Mouse (Mus musculus) stomach, embryonic 15.5 days (tissue): Measurements from ENCODE around the gene Lsg1. TPM values are rescaled to one million over a fixed set of nuclear protein-coding genes. Genes with fewer than 3 reads are reported as not detected.
A peak's percentile ranks its signal among the peaks of the same experiment; 100 is the strongest.

Experiments
- ATAC-seq: fragments of 200-750 bp; cut with Nextera tagmentation; 2 replicates; pipeline ENCODE4 v1.8.0; 2017; ENCODE audit warnings: low read depth, moderate number of reproducible peaks, moderate TSS enrichment; ENCODE audit not compliant: insufficient read depth, low FRiP score
- H3K27ac ChIP-seq: fragments of 300-500 bp; sonication (generic); 2 replicates; pipeline ENCODE4 v1.5.1; 2015; ENCODE audit warnings: mild to moderate bottlenecking, inconsistent platforms
- H3K27me3 ChIP-seq: fragments of 300-500 bp; sonication (generic); replicated peaks from 2 replicates; pipeline ENCODE4 v1.6.1; 2015; ENCODE audit warnings: inconsistent platforms
- H3K36me3 ChIP-seq: fragments of 300-500 bp; sonication (generic); 2 replicates; pipeline ENCODE4 v1.6.1; 2015; ENCODE audit warnings: inconsistent platforms
- H3K4me1 ChIP-seq: fragments of 300-500 bp; sonication (generic); 2 replicates; pipeline ENCODE4 v1.6.1; 2015; ENCODE audit warnings: inconsistent platforms
- H3K4me2 ChIP-seq: fragments of 300-500 bp; sonication (generic); 2 replicates; pipeline ENCODE4 v1.6.1; 2015; ENCODE audit warnings: mild to moderate bottlenecking, inconsistent platforms
- H3K4me3 ChIP-seq: fragments of 300-500 bp; sonication (generic); replicated peaks from 2 replicates; pipeline ENCODE4 v1.5.1; 2015; ENCODE audit warnings: inconsistent platforms
- H3K9ac ChIP-seq: fragments of 300-500 bp; sonication (generic); 2 replicates; pipeline ENCODE4 v1.6.1; 2015; ENCODE audit warnings: inconsistent platforms
- H3K9me3 ChIP-seq: fragments of 300-500 bp; sonication (generic); 2 replicates; pipeline ENCODE4 v1.6.1; 2016; ENCODE audit warnings: inconsistent platforms
- WGBS: fragments of 180-500 bp; shearing (Covaris S2); methylation state at CpG from one replicate; pipeline ENCODE4 v1.1.7; 2015; 5-methylcytosine and 5-hydroxymethylcytosine counted together
- polyA plus RNA-seq: library from polyadenylated mRNA; unstranded; fragments of >200 nt; fragmentation: Nextera tagmentation; extraction: Ambion mirVana; gene quantifications from 2 replicates; pipeline ENCODE4 v1.2.1, GENCODE M21; 2015

Gene Lsg1
- polyA plus RNA-seq, 1 experiment from 2014 or later = 56.1 TPM

- H3K4me2 ChIP-seq = no peak overlapping the region
- peaks cover 54% of the 10 kb centered on the region for H3K36me3 ChIP-seq
- H3K27me3 ChIP-seq = no peaks in the 10 kb centered on the region
- no peaks in the 10 kb centered on the region for H3K9me3 ChIP-seq
- H3K4me1 ChIP-seq = no peaks in the 10 kb centered on the region
- no peak overlapping the region for H3K4me3 ChIP-seq
- H3K27ac ChIP-seq = no peak overlapping the region
- ATAC-seq = no peak
- 92% methylated on average over 4 of the region's 4 CpGs for WGBS
- no peak overlapping the region for H3K9ac ChIP-seq
Observed at GRCm38 (mm10) chr16:30570173-30570572, 17.2 kb downstream of the Lsg1 start.

- Histone ChIP-seq H3K36me3 (peaks cover 68% of the 10 kb centered on the region), H3K27me3 (no peaks in the 10 kb centered on the region), H3K27ac (no peak overlapping the region), H3K9ac (no peak overlapping the region), H3K4me1 (no peaks in the 10 kb centered on the region), H3K4me3 (no peak overlapping the region), H3K4me2 (no peak overlapping the region), H3K9me3 (no peaks in the 10 kb centered on the region)
- ATAC-seq = peak; percentile 75; the same call in 1 of the 2 replicates
- WGBS = 84% methylated on average over 6 of the region's 6 CpGs
Observed at GRCm38 (mm10) chr16:30565631-30566030, 21.8 kb downstream of the Lsg1 start.

GRCm38 (mm10) chr16:30560601-30561000 lies 26.8 kb downstream of the Lsg1 start:
- Histone ChIP-seq H3K36me3 (peaks cover 51% of the 10 kb centered on the region), H3K27me3 (no peaks in the 10 kb centered on the region), H3K27ac (no peak overlapping the region), H3K4me3 (no peak overlapping the region), H3K9ac (no peak overlapping the region), H3K4me2 (no peak overlapping the region), H3K4me1 (no peaks in the 10 kb centered on the region), H3K9me3 (no peaks in the 10 kb centered on the region)
- WGBS = 92% methylated on average over 4 of the region's 4 CpGs
- no peak for ATAC-seq

GRCm38 (mm10) chr16:30559312-30559992 lies 27.9 kb downstream of the Lsg1 start:
- peaks cover 42% of the 10 kb centered on the region for H3K36me3 ChIP-seq
- H3K27me3 ChIP-seq = no peaks in the 10 kb centered on the region
- no peak overlapping the region for H3K4me3 ChIP-seq
- H3K4me1 ChIP-seq = no peaks in the 10 kb centered on the region
- H3K4me2 ChIP-seq = no peak overlapping the region
- ATAC-seq = no peak
- H3K9ac ChIP-seq = no peak overlapping the region
- no peak overlapping the region for H3K27ac ChIP-seq
- WGBS = 81% methylated on average over 5 of the region's 5 CpGs
- H3K9me3 ChIP-seq = no peaks in the 10 kb centered on the region

- no peak for ATAC-seq
- Histone ChIP-seq H3K9ac (no peak overlapping the region), H3K9me3 (no peaks in the 10 kb centered on the region), H3K4me2 (no peak overlapping the region), H3K36me3 (no peaks in the 10 kb centered on the region), H3K4me3 (no peak overlapping the region), H3K27me3 (no peaks in the 10 kb centered on the region), H3K27ac (no peak overlapping the region), H3K4me1 (peaks cover 8% of the 10 kb centered on the region; the same call in 1 of the 2 replicates)
- 92% methylated on average over 8 of the region's 8 CpGs for WGBS
Observed at GRCm38 (mm10) chr16:30554109-30554508, 33.3 kb downstream of the Lsg1 start.

GRCm38 (mm10) chr16:30552621-30553338 lies 34.6 kb downstream of the Lsg1 start:
- H3K27ac ChIP-seq = peak overlapping the region; percentile 67
- no peaks in the 10 kb centered on the region for H3K36me3 ChIP-seq
- no peaks in the 10 kb centered on the region for H3K27me3 ChIP-seq
- H3K4me1 ChIP-seq = peaks cover 8% of the 10 kb centered on the region; the same call in 1 of the 2 replicates
- no peak overlapping the region for H3K4me2 ChIP-seq
- ATAC-seq = no peak; the same call in 1 of the 2 replicates
- no peak overlapping the region for H3K9ac ChIP-seq
- WGBS = 34% methylated on average over 11 of the region's 11 CpGs
- H3K9me3 ChIP-seq = no peaks in the 10 kb centered on the region
- H3K4me3 ChIP-seq = no peak overlapping the region

GRCm38 (mm10) chr16:30550748-30551192 lies 36.6 kb downstream of the Lsg1 start, which contains the start of gene Tmem44:
Gene Tmem44 (minus strand): TSS chr16:30550842.
- no peak within 1 kb of the TSS for H3K27ac ChIP-seq
- WGBS = 4% methylated on average over 14 of the region's 14 CpGs
- peak within 1 kb of the TSS; percentile 69 for H3K4me3 ChIP-seq
- peaks cover 8% of the 10 kb centered on the region; the same call in 1 of the 2 replicates for H3K4me1 ChIP-seq
- H3K9me3 ChIP-seq = no peaks in the 10 kb centered on the region
- H3K36me3 ChIP-seq = no peaks in the 10 kb centered on the region
- peak; percentile 33; the same call in 1 of the 2 replicates for ATAC-seq
- H3K27me3 ChIP-seq = no peaks in the 10 kb centered on the region
- H3K9ac ChIP-seq = peak within 1 kb of the TSS; percentile 72
- peak within 1 kb of the TSS; percentile 94 for H3K4me2 ChIP-seq

- peak overlapping the region; percentile 72 for H3K9ac ChIP-seq
- H3K27ac ChIP-seq = no peak overlapping the region
- peak; percentile 86 for ATAC-seq
- H3K27me3 ChIP-seq = no peaks in the 10 kb centered on the region
- H3K4me3 ChIP-seq = peak overlapping the region; percentile 69
- H3K9me3 ChIP-seq = no peaks in the 10 kb centered on the region
- under 1% methylated on average over 60 of the region's 63 CpGs for WGBS
- peaks cover 8% of the 10 kb centered on the region; the same call in 1 of the 2 replicates for H3K4me1 ChIP-seq
- peak overlapping the region; percentile 94 for H3K4me2 ChIP-seq
- H3K36me3 ChIP-seq = no peaks in the 10 kb centered on the region
Observed at GRCm38 (mm10) chr16:30549966-30550747, 37.2 kb downstream of the Lsg1 start.

- Histone ChIP-seq H3K9ac (no peak overlapping the region), H3K36me3 (no peaks in the 10 kb centered on the region), H3K4me1 (peaks cover 8% of the 10 kb centered on the region; the same call in 1 of the 2 replicates), H3K27me3 (no peaks in the 10 kb centered on the region), H3K4me3 (peak overlapping the region; percentile 69), H3K27ac (no peak overlapping the region), H3K9me3 (no peaks in the 10 kb centered on the region), H3K4me2 (peak overlapping the region; percentile 94; the same call in 1 of the 2 replicates)
- ATAC-seq = no peak
- 82% methylated on average over 7 of the region's 7 CpGs for WGBS
Observed at GRCm38 (mm10) chr16:30549516-30549915, 37.9 kb downstream of the Lsg1 start.

GRCm38 (mm10) chr16:30548291-30548690 lies 39.1 kb downstream of the Lsg1 start:
- Histone ChIP-seq H3K9me3 (no peaks in the 10 kb centered on the region), H3K4me2 (no peak overlapping the region), H3K4me1 (peaks cover 8% of the 10 kb centered on the region; the same call in 1 of the 2 replicates), H3K27me3 (no peaks in the 10 kb centered on the region), H3K9ac (no peak overlapping the region), H3K36me3 (no peaks in the 10 kb centered on the region), H3K4me3 (no peak overlapping the region), H3K27ac (no peak overlapping the region)
- 93% methylated on average over 5 of the region's 5 CpGs for WGBS
- ATAC-seq = no peak

- Histone ChIP-seq H3K4me3 (no peak overlapping the region), H3K9me3 (no peaks in the 10 kb centered on the region), H3K4me2 (no peak overlapping the region), H3K27ac (no peak overlapping the region), H3K4me1 (no peaks in the 10 kb centered on the region), H3K27me3 (no peaks in the 10 kb centered on the region), H3K9ac (no peak overlapping the region), H3K36me3 (no peaks in the 10 kb centered on the region)
- no peak for ATAC-seq
- 82% methylated on average over 4 of the region's 4 CpGs for WGBS
Observed at GRCm38 (mm10) chr16:30544693-30545092, 42.7 kb downstream of the Lsg1 start.
